Mouse (Mus musculus) liver, embryonic 14.5 days (tissue): ENCODE results near the gene Fgfr2. TPM values are rescaled to one million over a fixed set of nuclear protein-coding genes. Genes with fewer than 3 reads are reported as not detected.

Experiments
- ATAC-seq: fragments of 200-750 bp; cut with Nextera tagmentation; 2 replicates; pipeline ENCODE4 v1.8.0; 2017; ENCODE audit warnings: moderate number of reproducible peaks, mild to moderate bottlenecking, moderate library complexity; ENCODE audit not compliant: insufficient read depth
- DNase-seq, 3 experiments: peaks; one replicate each; pipeline ENCODE4 v3.0.0-alpha.2; 2012 to 2013; ENCODE audit warnings: low read depth in 3 of 3, low spot score in 3 of 3
- H3K27ac ChIP-seq: fragments of 300-500 bp; sonication (generic); 2 replicates; pipeline ENCODE4 v1.5.1; 2014; ENCODE audit warnings: moderate library complexity, mild to moderate bottlenecking, control low read depth, inconsistent platforms
- H3K27me3 ChIP-seq: fragments of 300-500 bp; sonication (generic); 2 replicates; pipeline ENCODE4 v1.6.1; 2014; ENCODE audit warnings: mild to moderate bottlenecking, low read length, moderate library complexity; ENCODE audit not compliant: control insufficient read depth, insufficient read depth
- H3K36me3 ChIP-seq: fragments of 300-500 bp; sonication (generic); replicated peaks from 2 replicates; pipeline ENCODE4 v1.6.1; 2014; ENCODE audit warnings: low read depth; ENCODE audit not compliant: control insufficient read depth, insufficient read depth
- H3K4me1 ChIP-seq, 2 experiments: fragments of 200-500 bp in 1 of 2; fragments of 300-500 bp in 1 of 2; sonication (generic) in 1 of 2; replicated peaks; 2 replicates each; pipeline ENCODE4 v1.6.1; 2012 to 2014; ENCODE audit warnings: antibody characterized with exemption in 1 of 2, inconsistent platforms in 1 of 2, low read length in 1 of 2; ENCODE audit not compliant: control insufficient read depth in 2 of 2, insufficient read depth in 2 of 2
- H3K4me2 ChIP-seq: fragments of 300-500 bp; sonication (generic); 2 replicates; pipeline ENCODE4 v1.6.1; 2014; ENCODE audit warnings: low read depth, mild to moderate bottlenecking, control low read depth, moderate library complexity
- H3K4me3 ChIP-seq, 2 experiments: fragments of 200-500 bp in 1 of 2; fragments of 300-500 bp in 1 of 2; sonication (generic) in 1 of 2; 2 replicates each; pipeline ENCODE4 v1.5.1; 2012 to 2014; ENCODE audit warnings: low read depth in 2 of 2, low read length in 2 of 2, mild to moderate bottlenecking in 2 of 2, control low read depth in 1 of 2, inconsistent platforms in 1 of 2, moderate library complexity in 1 of 2; ENCODE audit not compliant: insufficient read depth in 1 of 2
- H3K9ac ChIP-seq: fragments of 300-500 bp; sonication (generic); replicated peaks from 2 replicates; pipeline ENCODE4 v1.6.1; 2014; ENCODE audit warnings: mild to moderate bottlenecking, control low read depth, moderate library complexity
- H3K9me3 ChIP-seq: fragments of 300-500 bp; sonication (generic); 2 replicates; pipeline ENCODE4 v1.6.1; 2016; ENCODE audit warnings: low read length, mixed read lengths; ENCODE audit not compliant: control insufficient read depth
- CTCF ChIP-seq: IDR thresholded peaks from 2 replicates; pipeline ENCODE4 v1.5.1; 2016; ENCODE audit warnings: antibody characterized with exemption, low read depth, control low read depth
- EP300 ChIP-seq: IDR thresholded peaks from 2 replicates; pipeline ENCODE4 v1.6.1; 2016; ENCODE audit warnings: antibody characterized with exemption, low read depth
- WGBS: fragments of 180-500 bp; shearing (Covaris S2); extraction: QIAGEN DNeasy Blood & Tissue Kit; methylation state at CpG from one replicate; pipeline ENCODE4 v1.1.7; 2014; ENCODE audit not compliant: insufficient replicate concordance; 5-methylcytosine and 5-hydroxymethylcytosine counted together
- polyA plus RNA-seq, 2 experiments: library from polyadenylated mRNA; depleted of rRNA in 1 of 2; stranded (reverse) in 1 of 2; unstranded in 1 of 2; fragments of >200 nt; fragmentation: Nextera tagmentation in 1 of 2; extraction: Ambion mirVana in 1 of 2; gene quantifications; 2 replicates each; pipeline versions ENCODE4 v1.2.1 to v1.2.3; 2012 to 2014

Gene Fgfr2
- polyA plus RNA-seq, 2 experiments = 7.9 to 8.8 TPM

DNA sequence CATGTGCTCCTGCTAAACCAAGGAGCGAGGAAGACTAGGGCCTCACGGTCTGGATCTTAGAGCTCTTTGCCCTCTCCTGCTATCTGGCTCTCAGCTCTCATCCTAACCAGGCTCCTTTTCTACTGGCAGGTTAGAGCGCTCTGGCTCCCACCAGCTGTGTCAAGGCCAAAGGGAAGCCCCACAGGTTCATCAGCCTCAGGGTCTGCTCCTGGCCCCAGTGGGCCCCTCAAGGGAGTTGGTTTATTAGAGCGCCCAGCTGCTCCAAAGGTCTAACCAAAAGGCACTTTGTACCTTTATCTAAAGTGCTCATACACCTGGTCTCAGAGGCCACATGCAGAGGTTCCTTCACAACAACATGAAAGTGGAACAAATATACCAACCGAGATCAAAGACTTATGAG, 366.8 kb downstream of the Fgfr2 start:
- DNase-seq = no peak
- Histone ChIP-seq H3K4me3 (no peak overlapping the region), H3K27me3 (no peaks in the 10 kb centered on the region), H3K9ac (no peak overlapping the region), H3K4me1 (peaks cover 9 to 11% of the 10 kb centered on the region in 2 experiments), H3K4me2 (no peak overlapping the region), H3K9me3 (no peaks in the 10 kb centered on the region), H3K27ac (no peak overlapping the region), H3K36me3 (peaks cover 79% of the 10 kb centered on the region)
- no peak for TF ChIP-seq EP300
- no peak for TF ChIP-seq CTCF
- no peak for ATAC-seq
- 80% methylated on average over 5 of the region's 5 CpGs for WGBS

GRCm38 (mm10) chr7:132754389-132754750, 368.8 kb downstream of the Fgfr2 start:
- H3K27me3 ChIP-seq = no peaks in the 10 kb centered on the region
- no peak overlapping the region for H3K4me3 ChIP-seq
- peaks cover 83% of the 10 kb centered on the region for H3K36me3 ChIP-seq
- 79% methylated on average over 3 of the region's 3 CpGs for WGBS
- H3K27ac ChIP-seq = no peak overlapping the region
- DNase-seq = no peak
- H3K4me1 ChIP-seq = peaks cover 9 to 11% of the 10 kb centered on the region in 2 experiments
- TF ChIP-seq CTCF (no peak), EP300 (no peak)
- no peaks in the 10 kb centered on the region for H3K9me3 ChIP-seq
- H3K9ac ChIP-seq = no peak overlapping the region; the same call in 1 of the 2 replicates
- H3K4me2 ChIP-seq = no peak overlapping the region
- ATAC-seq = no peak

GRCm38 (mm10) chr7:132753518-132754388, 369.4 kb downstream of the Fgfr2 start:
- H3K27ac ChIP-seq = no peak overlapping the region
- no peak overlapping the region for H3K4me3 ChIP-seq
- H3K4me2 ChIP-seq = no peak overlapping the region
- TF ChIP-seq EP300 (no peak), CTCF (no peak)
- H3K9ac ChIP-seq = no peak overlapping the region
- H3K27me3 ChIP-seq = no peaks in the 10 kb centered on the region
- DNase-seq = no peak
- no peaks in the 10 kb centered on the region for H3K9me3 ChIP-seq
- peaks cover 83% of the 10 kb centered on the region for H3K36me3 ChIP-seq
- H3K4me1 ChIP-seq = peaks cover 9 to 11% of the 10 kb centered on the region in 2 experiments
- ATAC-seq = 0 out of 2 replicates have a peak, but pooled peaks have one; percentile 26
- 66% methylated on average over 4 of the region's 4 CpGs for WGBS

DNA sequence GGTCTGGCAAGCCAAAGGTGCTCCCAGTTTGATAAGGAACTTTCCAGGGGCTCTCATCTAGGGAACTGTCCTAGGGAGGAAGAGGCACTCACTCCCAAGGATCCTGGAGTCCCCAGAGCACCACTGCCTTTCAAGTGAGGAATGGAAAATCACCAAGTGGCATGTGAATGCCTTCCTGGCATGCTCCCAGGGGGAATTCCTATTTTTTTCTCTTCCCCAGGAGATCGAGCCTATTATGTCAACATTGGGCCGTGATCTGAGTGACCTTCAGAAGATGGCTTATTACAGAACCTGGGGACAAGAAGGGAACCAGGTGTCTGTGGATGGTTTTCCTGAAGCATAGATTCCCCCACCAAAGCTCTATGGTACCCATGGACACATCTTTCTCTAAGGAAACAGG, 371.4 kb downstream of the Fgfr2 start:
- H3K4me3 ChIP-seq = no peak overlapping the region
- H3K36me3 ChIP-seq = peaks cover 77% of the 10 kb centered on the region
- no peak overlapping the region for H3K4me2 ChIP-seq
- no peak overlapping the region for H3K9ac ChIP-seq
- ATAC-seq = no peak
- TF ChIP-seq CTCF (no peak), EP300 (no peak)
- no peaks in the 10 kb centered on the region for H3K9me3 ChIP-seq
- H3K4me1 ChIP-seq = peaks cover 9 to 11% of the 10 kb centered on the region in 2 experiments
- no peak overlapping the region for H3K27ac ChIP-seq
- H3K27me3 ChIP-seq = no peaks in the 10 kb centered on the region
- no peak for DNase-seq
- WGBS = 97% methylated on average over 2 of the region's 2 CpGs

GRCm38 (mm10) chr7:132749504-132749903, 373.6 kb downstream of the Fgfr2 start:
- 91% methylated on average over 11 of the region's 11 CpGs for WGBS
- Histone ChIP-seq H3K4me2 (no peak overlapping the region), H3K27me3 (no peaks in the 10 kb centered on the region), H3K9me3 (no peaks in the 10 kb centered on the region), H3K4me3 (no peak overlapping the region), H3K27ac (no peak overlapping the region), H3K4me1 (peaks cover 4 to 8% of the 10 kb centered on the region in 2 experiments), H3K36me3 (peaks cover 63% of the 10 kb centered on the region), H3K9ac (no peak overlapping the region)
- ATAC-seq (no peak), DNase-seq (no peak)
- TF ChIP-seq EP300 (no peak), CTCF (no peak)
